Mouse (Mus musculus) layer of hippocampus, postnatal 10 days (tissue): ENCODE data around the gene Btbd19. TPM values are rescaled to one million over a fixed set of nuclear protein-coding genes. Genes with fewer than 3 reads are reported as not detected.
A peak's percentile ranks its signal among the peaks of the same experiment; 100 is the strongest.

ENCODE experiments used
- DNase-seq, 2 experiments: peaks; one replicate each; pipeline ENCODE4 v3.0.0; 2021; ENCODE audit warnings: low spot score in 2 of 2
- long read RNA-seq: library from polyadenylated mRNA; stranded (forward); transcript quantifications from one replicate; pipeline ENCODE4 v2.0.0, GENCODE M21; 2023
- total RNA-seq, 2 experiments: library from RNA; stranded (reverse); gene quantifications; 2 replicates each; pipeline ENCODE4 v1.2.3; 2021

The Btbd19 gene
- total RNA-seq: 10 to 100 TPM in 1 of 2 experiments, 1 to 10 TPM in 1; 6.7 to 11.2 TPM
- long read RNA-seq, partial matches to known transcripts: 1 of 6 reads
- long read RNA-seq, other reads (novel, unspliced or antisense): 3 of 6 reads

DNA sequence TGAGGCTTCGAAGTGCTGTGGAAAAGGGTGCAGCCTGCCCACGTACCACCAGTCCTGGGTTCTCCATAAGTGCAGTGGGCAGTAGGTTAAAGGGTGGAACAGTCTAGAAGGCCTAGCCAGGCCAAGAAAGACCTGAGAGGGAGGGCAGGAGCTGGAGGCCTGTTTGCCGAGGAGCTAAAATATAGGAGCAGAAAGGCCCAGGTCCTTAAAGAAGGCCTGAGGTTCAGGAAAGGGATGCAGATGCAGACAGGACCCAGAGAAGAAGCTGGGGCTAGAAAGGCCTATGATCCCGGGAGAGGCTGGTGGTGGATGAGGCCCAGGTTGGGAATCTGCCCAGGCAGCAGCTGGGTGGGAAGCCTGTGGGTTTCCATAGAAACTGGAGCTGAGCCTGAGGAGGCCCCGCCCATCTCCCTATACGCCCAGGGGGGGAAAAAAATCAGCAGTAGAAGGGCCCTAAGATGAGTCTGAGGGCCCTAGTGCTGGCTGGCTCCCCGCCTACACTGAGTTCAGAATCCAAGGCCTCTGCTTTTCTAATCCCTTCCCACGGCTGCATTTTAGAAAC is at the start of gene Btbd19:
Gene Btbd19 (minus strand): TSS at position 378 of the 562 bp plus-strand sequence.
- DNase-seq: peak; percentile 81 to 83

GRCm38 (mm10) chr4:117169936-117170335 is 44.4 kb upstream of the Btbd19 start:
- DNase-seq: no peak

DNA sequence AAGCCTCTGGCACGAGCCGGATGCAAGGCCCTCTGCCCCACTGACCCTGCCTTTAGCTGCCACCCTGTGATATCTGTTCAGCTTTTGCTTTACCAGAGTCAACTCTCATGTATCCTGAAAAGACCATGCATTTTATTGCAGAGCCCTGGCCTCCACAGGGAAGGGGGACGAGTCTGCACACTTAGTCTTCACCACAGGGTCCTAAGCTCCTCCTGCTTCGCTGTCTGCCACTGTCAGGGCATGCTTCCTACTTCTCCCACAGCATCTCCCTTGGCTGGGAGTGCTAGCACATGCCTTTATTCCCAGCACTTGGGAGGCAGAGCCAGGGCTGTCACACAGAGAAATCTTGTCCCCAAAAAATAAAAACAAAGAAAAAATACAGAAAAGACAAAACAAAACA is 35.7 kb upstream of the Btbd19 start:
- DNase-seq: no peak

DNA sequence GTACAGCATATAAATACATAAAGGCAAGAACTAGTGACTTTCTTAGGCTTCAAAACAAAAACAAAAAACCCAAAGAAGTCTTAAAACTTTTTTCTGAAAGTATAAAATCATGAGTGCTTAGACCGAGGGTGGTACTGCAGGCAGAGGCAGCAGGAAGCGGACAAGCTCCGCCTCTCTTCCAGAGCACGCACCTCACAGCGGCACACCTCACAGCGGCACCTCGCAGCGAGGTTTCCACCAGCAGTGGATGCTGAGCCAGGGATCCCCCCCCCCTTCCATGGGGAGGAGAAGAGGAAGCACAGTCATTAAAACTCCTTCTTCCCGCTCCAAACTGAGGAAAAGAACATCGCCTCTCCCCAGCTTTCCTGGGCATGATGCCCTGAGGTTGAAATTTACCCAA is 34.1 kb upstream of the Btbd19 start:
- no peak for DNase-seq

DNA sequence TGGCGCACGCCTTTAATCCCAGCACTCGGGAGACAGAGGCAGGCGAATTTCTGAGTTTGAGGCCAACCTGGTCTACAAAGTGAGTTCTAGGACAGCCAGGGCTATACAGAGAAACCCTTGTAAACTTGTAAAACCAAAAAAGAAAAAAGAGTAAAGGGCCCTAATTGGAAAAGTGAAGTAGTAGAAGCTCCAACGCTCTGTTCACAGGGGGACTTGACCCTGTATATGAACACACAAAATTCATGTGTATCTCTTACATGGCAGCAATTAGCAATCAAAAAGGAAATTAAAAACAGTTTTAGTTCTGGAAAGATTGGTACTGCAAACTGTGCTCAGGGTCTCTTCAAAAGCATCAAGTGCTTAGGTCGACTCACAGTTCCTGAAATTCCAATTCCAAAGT is 30.8 kb upstream of the Btbd19 start:
- no peak for DNase-seq

GRCm38 (mm10) chr4:117155792-117156355 is 30.3 kb upstream of the Btbd19 start, which contains the start of gene Rps8:
Rps8 (minus strand) TSS chr4:117156243.
- peak; percentile 80 to 85 for DNase-seq

GRCm38 (mm10) chr4:117155020-117155791 is 29.7 kb upstream of the Btbd19 start:
- no peak for DNase-seq

DNA sequence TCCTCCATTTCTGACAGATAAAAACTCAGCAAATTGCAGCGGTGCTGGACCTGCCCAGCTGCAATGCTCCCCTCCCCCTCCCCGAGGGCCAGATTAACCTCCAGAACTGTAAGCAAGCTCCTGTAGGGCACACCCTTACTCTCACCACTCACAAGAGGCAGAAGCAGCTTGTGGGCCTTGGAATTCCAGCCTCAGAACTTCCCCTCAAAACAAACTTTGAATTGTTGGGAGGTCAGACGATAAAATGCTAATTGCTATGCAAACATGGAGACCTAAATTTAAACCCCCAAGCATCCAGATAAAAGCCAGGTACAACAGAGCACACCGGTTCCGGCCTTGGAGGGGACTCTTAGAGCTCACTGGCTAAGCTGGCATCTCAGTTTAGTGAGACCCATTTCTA is 27.2 kb upstream of the Btbd19 start:
- DNase-seq: no peak

GRCm38 (mm10) chr4:117151416-117151815 is 25.9 kb upstream of the Btbd19 start:
- DNase-seq: no peak

DNA sequence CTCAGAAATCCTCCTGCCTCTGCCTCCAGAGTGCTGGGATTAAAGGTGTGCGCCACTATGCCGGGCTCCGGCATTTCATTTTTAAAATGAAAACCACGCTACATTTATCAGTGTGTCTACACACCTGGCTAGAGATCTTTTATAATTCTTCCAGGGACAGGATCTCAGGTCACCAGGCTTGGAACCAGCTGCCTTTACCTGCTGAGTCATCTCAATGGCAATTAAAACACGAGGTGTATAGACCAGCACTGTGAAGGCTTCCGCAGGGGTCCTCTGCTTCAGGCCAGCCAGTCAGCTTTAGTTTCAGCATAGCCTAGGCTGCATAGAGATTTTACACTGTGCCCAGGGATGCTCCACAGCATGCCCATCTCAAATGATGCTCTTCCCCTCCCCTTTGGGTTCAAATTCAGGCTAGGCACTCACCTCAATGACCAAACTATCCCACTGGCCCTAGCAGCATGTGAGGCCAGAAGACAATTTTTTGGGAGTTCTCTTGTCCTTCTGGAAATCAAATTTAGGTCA is 24.7 kb upstream of the Btbd19 start:
- no peak for DNase-seq

- no peak for DNase-seq
Measured at GRCm38 (mm10) chr4:117149291-117150211, 24.0 kb upstream of the Btbd19 start.

DNA sequence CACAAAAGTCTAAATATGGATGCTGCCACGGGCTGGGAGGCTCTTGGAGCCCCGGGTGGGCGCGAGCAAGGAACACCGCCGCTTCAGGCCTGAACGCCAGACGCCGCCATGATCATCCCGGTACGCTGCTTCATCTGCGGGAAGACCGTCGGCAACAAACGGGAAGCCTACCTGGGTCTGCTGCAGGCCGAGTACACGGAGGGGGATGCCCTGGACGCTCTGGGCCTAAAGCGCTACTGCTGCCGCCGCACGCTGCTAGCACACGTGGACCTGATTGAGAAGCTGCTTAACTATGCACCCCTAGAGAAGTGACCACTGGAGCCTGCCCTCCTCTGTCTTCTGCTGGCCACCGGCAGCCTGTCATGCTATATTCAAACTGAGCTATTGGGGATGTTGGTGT is 23.3 kb upstream of the Btbd19 start:
- no peak for DNase-seq

DNA sequence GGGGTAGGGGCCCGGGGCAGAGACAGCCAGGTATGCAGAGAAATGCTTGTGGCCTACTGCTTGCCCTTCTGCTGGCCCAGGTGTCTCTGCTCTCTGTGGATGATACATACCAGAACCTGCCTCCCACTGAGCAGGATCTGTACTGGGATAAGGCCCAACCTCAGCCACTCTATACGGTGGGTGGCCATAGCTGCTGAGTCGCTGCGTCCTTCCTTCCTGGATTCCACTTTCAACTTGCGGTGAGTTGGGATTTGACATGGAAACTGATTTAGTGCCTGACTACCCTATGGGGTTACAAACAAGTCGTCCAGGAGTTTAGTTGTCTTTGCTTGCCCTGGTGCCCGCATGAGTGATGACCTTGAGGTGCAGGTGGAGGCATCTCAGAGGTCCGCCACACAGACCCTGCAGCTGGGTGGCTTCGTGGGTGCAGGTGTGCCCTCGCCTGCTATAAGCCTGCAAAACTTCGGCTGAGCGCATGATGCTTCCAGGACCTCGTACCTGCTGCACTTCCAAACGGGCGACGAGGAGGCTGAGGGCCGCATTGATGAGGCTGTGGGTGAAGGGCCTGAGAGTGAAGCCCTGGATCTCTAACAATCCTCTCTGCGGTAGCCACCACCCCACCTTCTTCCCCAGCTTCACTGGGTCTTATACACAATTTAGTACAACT is 22.7 kb upstream of the Btbd19 start:
- no peak for DNase-seq

DNA sequence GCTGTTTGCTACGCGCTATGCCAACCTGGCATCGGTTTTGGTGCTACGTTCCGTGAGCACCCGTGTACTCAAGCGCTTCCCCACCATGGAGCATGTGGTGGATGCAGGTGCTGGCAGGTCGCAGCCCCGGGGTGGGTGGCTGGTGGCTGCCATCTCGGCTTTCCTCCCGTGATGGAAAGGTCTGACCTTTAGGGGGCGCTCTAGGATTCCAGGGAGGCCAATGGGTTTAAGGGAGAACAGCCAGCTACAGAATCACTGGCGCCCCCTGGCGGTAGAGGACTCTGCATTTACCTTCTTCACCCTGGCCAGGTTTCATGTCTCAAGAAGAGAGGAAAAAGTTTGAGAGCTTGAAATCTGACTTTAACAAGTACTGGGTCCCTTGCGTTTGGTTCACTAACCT is 20.7 kb upstream of the Btbd19 start:
- peak; percentile 84 for DNase-seq

- no peak for DNase-seq
Measured at GRCm38 (mm10) chr4:117145248-117145647, 19.7 kb upstream of the Btbd19 start.

GRCm38 (mm10) chr4:117143023-117143422 is 17.5 kb upstream of the Btbd19 start:
- DNase-seq: no peak

DNA sequence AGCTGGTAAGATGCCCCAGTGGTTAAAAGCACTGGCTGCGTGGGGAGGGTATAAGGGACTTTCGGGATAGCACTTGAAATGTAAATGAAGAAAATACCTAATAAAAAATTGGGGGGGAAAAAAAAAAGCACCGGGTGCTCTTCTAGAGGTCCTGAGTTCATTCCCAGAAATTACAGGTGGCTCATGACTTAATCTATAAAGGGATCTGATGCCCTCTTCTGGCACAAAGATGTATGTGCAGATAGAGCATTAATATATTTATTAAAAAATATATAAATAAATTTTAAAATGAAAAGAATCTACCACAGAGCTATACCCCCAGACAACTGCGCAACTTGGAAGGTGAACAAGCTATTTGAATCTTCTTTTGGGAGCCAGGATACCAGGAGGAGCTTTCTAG is 15.1 kb upstream of the Btbd19 start:
- no peak for DNase-seq

- DNase-seq: no peak
Measured at GRCm38 (mm10) chr4:117139217-117139612, 13.7 kb upstream of the Btbd19 start.

GRCm38 (mm10) chr4:117138295-117139216 is 13.0 kb upstream of the Btbd19 start:
- DNase-seq: no peak
